Mouse (Mus musculus) E14TG2a.4 (cell line): ENCODE data around the gene Grin2c.

ENCODE experiments used
- CTCF ChIP-seq: conservative IDR thresholded peaks from 2 replicates; pipeline ENCODE4 v1.5.1; 2014; ENCODE audit warnings: low read length
- NANOG ChIP-seq: IDR thresholded peaks from 2 replicates; pipeline ENCODE4 v1.6.1; 2014; ENCODE audit warnings: borderline replicate concordance, low read length, mixed read lengths
- POU5F1 ChIP-seq: IDR thresholded peaks from 2 replicates; pipeline ENCODE4 v1.6.1; 2014; ENCODE audit warnings: low read length, borderline replicate concordance

DNA sequence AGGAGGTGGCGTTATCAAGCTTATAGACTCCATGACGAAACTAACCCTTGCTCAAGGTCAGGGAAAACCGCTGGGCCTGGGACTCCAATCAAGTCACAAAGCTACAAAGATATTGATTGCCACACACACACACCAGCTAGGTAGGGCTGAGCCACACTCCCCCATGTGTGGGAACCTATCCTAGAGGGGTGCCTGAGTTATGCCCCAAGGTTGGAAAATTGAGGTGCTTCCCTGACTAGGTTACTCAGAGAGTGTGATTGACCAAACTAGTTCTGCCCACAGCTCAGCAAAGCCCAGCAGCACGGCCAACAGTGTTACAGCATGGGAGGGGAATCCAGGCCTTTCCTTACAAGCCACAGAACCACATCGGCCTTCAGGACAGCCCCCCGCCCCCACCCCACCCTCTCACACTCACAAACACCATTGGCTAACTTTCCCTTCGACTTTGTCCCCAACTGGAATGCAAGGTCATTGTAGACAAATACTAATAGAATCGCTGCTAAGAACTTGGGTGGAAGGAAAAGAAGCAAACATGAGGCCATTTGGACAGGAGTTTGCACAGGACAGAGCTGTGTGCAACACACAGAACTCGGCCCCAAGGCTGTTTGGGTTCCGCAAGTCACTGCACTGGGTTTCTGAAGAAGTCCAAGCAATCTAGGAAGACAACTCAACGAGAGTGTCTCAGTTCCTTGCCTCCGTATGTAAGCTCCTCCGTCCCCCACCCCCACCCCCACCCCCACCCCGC, 25.8 kb upstream of the Grin2c start:
- no peak for TF ChIP-seq CTCF
- no peak for TF ChIP-seq NANOG
- TF ChIP-seq POU5F1: no peak
